Mouse (Mus musculus): ENCODE measurements around the gene Serpinb12. TPM values are rescaled to one million over a fixed set of nuclear protein-coding genes. Genes with fewer than 3 reads are reported as not detected.
"Not testable (repeated sequence)": the region's sequence is repeated elsewhere in the genome, so short reads cannot be mapped to it uniquely, and the experiment has no call there.

The Serpinb12 gene
- polyA plus RNA-seq (2015; fragmentation: Nextera tagmentation; extraction: Ambion mirVana) = 0.48 and 1.3 TPM in 2 replicates

GRCm38 (mm10) chr1:106934265-106934664 is at the start of gene Serpinb12:
Serpinb12 (plus strand) TSS chr1:106934449.
- ATAC-seq (ENCODE audit: insufficient number of reproducible peaks, insufficient read depth, low FRiP score, low TSS enrichment, low read depth) = no peak
- no peak within 1 kb of the TSS for H3K27ac ChIP-seq

GRCm38 (mm10) chr1:106895142-106895541 is 39.1 kb upstream of the Serpinb12 start:
- H3K27ac ChIP-seq; H3K4me2 ChIP-seq; H3K36me3 ChIP-seq; H3K9ac ChIP-seq; H3K9me3 ChIP-seq; H3K4me1 ChIP-seq; ATAC-seq (ENCODE audit: insufficient number of reproducible peaks, insufficient read depth, low FRiP score, low TSS enrichment, low read depth); H3K4me3 ChIP-seq; H3K27me3 ChIP-seq: not testable (repeated sequence)

More at GRCm38 (mm10) chr1:106934265-106934664, at the start of gene Serpinb12:
- no peak within 1 kb of the TSS for H3K4me2 ChIP-seq
- H3K9me3 ChIP-seq = 0 out of 2 replicates have a peak, but pooled peaks cover 2% of the 10 kb centered on the region
- no peak within 1 kb of the TSS for H3K4me3 ChIP-seq
- H3K36me3 ChIP-seq = no peaks in the 10 kb centered on the region
- no peak within 1 kb of the TSS for H3K9ac ChIP-seq
- H3K4me1 ChIP-seq = peaks cover 4% of the 10 kb centered on the region; the same call in 1 of the 2 replicates
- WGBS = 81% methylated on average over 6 of the region's 6 CpGs
- no peaks in the 10 kb centered on the region for H3K27me3 ChIP-seq

- Histone ChIP-seq H3K4me1 (no peaks in the 10 kb centered on the region), H3K9me3 (no peaks in the 10 kb centered on the region), H3K4me3 (no peak overlapping the region), H3K36me3 (no peaks in the 10 kb centered on the region), H3K27ac (no peak overlapping the region), H3K4me2 (no peak overlapping the region), H3K9ac (no peak overlapping the region), H3K27me3 (no peaks in the 10 kb centered on the region)
- ATAC-seq (ENCODE audit: insufficient number of reproducible peaks, insufficient read depth, low FRiP score, low TSS enrichment, low read depth) = no peak
- 33% methylated on average over 4 of the region's 4 CpGs for WGBS
These were observed 32.8 kb upstream of the Serpinb12 start for GRCm38 (mm10) chr1:106901406-106901805.

GRCm38 (mm10) chr1:106931954-106932353 is 2.3 kb upstream of the Serpinb12 start:
- WGBS = 80% methylated on average over 4 of the region's 4 CpGs
- Histone ChIP-seq H3K4me2 (no peak overlapping the region), H3K4me1 (peaks cover 4% of the 10 kb centered on the region; the same call in 1 of the 2 replicates), H3K9ac (no peak overlapping the region), H3K27me3 (no peaks in the 10 kb centered on the region), H3K27ac (no peak overlapping the region), H3K4me3 (no peak overlapping the region), H3K9me3 (0 out of 2 replicates have a peak, but pooled peaks cover 2% of the 10 kb centered on the region), H3K36me3 (no peaks in the 10 kb centered on the region)
- no peak for ATAC-seq (ENCODE audit: insufficient number of reproducible peaks, insufficient read depth, low FRiP score, low TSS enrichment, low read depth)

- ATAC-seq (ENCODE audit: insufficient number of reproducible peaks, insufficient read depth, low FRiP score, low TSS enrichment, low read depth) = no peak
- H3K4me2 ChIP-seq = no peak overlapping the region
- H3K9me3 ChIP-seq = 0 out of 2 replicates have a peak, but pooled peaks cover 2% of the 10 kb centered on the region
- H3K27me3 ChIP-seq = no peaks in the 10 kb centered on the region
- H3K27ac ChIP-seq = no peak overlapping the region
- H3K4me3 ChIP-seq = no peak overlapping the region
- peaks cover 4% of the 10 kb centered on the region; the same call in 1 of the 2 replicates for H3K4me1 ChIP-seq
- H3K36me3 ChIP-seq = no peaks in the 10 kb centered on the region
- H3K9ac ChIP-seq = no peak overlapping the region
These were observed 591 bp upstream of the Serpinb12 start for GRCm38 (mm10) chr1:106933658-106934057.

- H3K27me3 ChIP-seq = no peaks in the 10 kb centered on the region
- H3K4me3 ChIP-seq = no peak overlapping the region
- no peaks in the 10 kb centered on the region for H3K36me3 ChIP-seq
- no peaks in the 10 kb centered on the region for H3K4me1 ChIP-seq
- no peak overlapping the region for H3K9ac ChIP-seq
- ATAC-seq (ENCODE audit: insufficient number of reproducible peaks, insufficient read depth, low FRiP score, low TSS enrichment, low read depth) = no peak
- no peak overlapping the region for H3K27ac ChIP-seq
- 77% methylated on average over 1 of the region's 1 CpGs for WGBS
- no peaks in the 10 kb centered on the region for H3K9me3 ChIP-seq
- no peak overlapping the region for H3K4me2 ChIP-seq
These were observed 13.0 kb downstream of the Serpinb12 start for GRCm38 (mm10) chr1:106947217-106947616.

GRCm38 (mm10) chr1:106959981-106960380 is 25.7 kb downstream of the Serpinb12 start:
- H3K4me3 ChIP-seq = no peak overlapping the region
- ATAC-seq (ENCODE audit: insufficient number of reproducible peaks, insufficient read depth, low FRiP score, low TSS enrichment, low read depth) = no peak
- no peaks in the 10 kb centered on the region for H3K9me3 ChIP-seq
- no peaks in the 10 kb centered on the region for H3K36me3 ChIP-seq
- no peak overlapping the region for H3K9ac ChIP-seq
- no peak overlapping the region for H3K4me2 ChIP-seq
- no peak overlapping the region for H3K27ac ChIP-seq
- no peaks in the 10 kb centered on the region for H3K4me1 ChIP-seq
- no peaks in the 10 kb centered on the region for H3K27me3 ChIP-seq
- WGBS = 60% methylated on average over 3 of the region's 3 CpGs

GRCm38 (mm10) chr1:106961023-106961422 is 26.8 kb downstream of the Serpinb12 start:
- Histone ChIP-seq H3K9me3 (no peaks in the 10 kb centered on the region), H3K27ac (no peak overlapping the region), H3K9ac (no peak overlapping the region), H3K4me1 (no peaks in the 10 kb centered on the region), H3K27me3 (no peaks in the 10 kb centered on the region), H3K4me3 (no peak overlapping the region), H3K36me3 (no peaks in the 10 kb centered on the region), H3K4me2 (no peak overlapping the region)
- ATAC-seq (ENCODE audit: insufficient number of reproducible peaks, insufficient read depth, low FRiP score, low TSS enrichment, low read depth) = no peak
- WGBS = 41% methylated on average over 3 of the region's 3 CpGs

GRCm38 (mm10) chr1:106980684-106981083 is 46.4 kb downstream of the Serpinb12 start, which contains the start of gene Serpinb13:
Serpinb13 (plus strand) TSS chr1:106980984.
- Histone ChIP-seq H3K4me3 (no peak within 1 kb of the TSS), H3K9me3 (no peaks in the 10 kb centered on the region), H3K36me3 (no peaks in the 10 kb centered on the region), H3K9ac (no peak within 1 kb of the TSS), H3K4me1 (no peaks in the 10 kb centered on the region), H3K27ac (no peak within 1 kb of the TSS), H3K4me2 (no peak within 1 kb of the TSS), H3K27me3 (no peaks in the 10 kb centered on the region)
- no peak for ATAC-seq (ENCODE audit: insufficient number of reproducible peaks, insufficient read depth, low FRiP score, low TSS enrichment, low read depth)

GRCm38 (mm10) chr1:106983092-106983491 is 48.8 kb downstream of the Serpinb12 start:
- H3K4me2 ChIP-seq = no peak overlapping the region
- H3K4me3 ChIP-seq = no peak overlapping the region
- H3K36me3 ChIP-seq = no peaks in the 10 kb centered on the region
- ATAC-seq (ENCODE audit: insufficient number of reproducible peaks, insufficient read depth, low FRiP score, low TSS enrichment, low read depth) = no peak
- H3K9me3 ChIP-seq = no peaks in the 10 kb centered on the region
- H3K27ac ChIP-seq = no peak overlapping the region
- no peaks in the 10 kb centered on the region for H3K27me3 ChIP-seq
- no peak overlapping the region for H3K9ac ChIP-seq
- WGBS = 94% methylated on average over 1 of the region's 1 CpGs
- no peaks in the 10 kb centered on the region for H3K4me1 ChIP-seq

GRCm38 (mm10) chr1:106983865-106984264 is 49.6 kb downstream of the Serpinb12 start:
- Histone ChIP-seq H3K27me3 (no peaks in the 10 kb centered on the region), H3K4me1 (no peaks in the 10 kb centered on the region), H3K4me3 (no peak overlapping the region), H3K36me3 (no peaks in the 10 kb centered on the region), H3K27ac (no peak overlapping the region), H3K4me2 (no peak overlapping the region), H3K9ac (no peak overlapping the region), H3K9me3 (no peaks in the 10 kb centered on the region)
- ATAC-seq (ENCODE audit: insufficient number of reproducible peaks, insufficient read depth, low FRiP score, low TSS enrichment, low read depth) = no peak
- 67% methylated on average over 2 of the region's 2 CpGs for WGBS

GRCm38 (mm10) chr1:107000424-107000823 is 66.2 kb downstream of the Serpinb12 start:
- H3K4me1 ChIP-seq = no peaks in the 10 kb centered on the region
- no peak for ATAC-seq (ENCODE audit: insufficient number of reproducible peaks, insufficient read depth, low FRiP score, low TSS enrichment, low read depth)
- H3K9ac ChIP-seq = no peak overlapping the region
- no peak overlapping the region for H3K4me2 ChIP-seq
- H3K27ac ChIP-seq = no peak overlapping the region
- H3K9me3 ChIP-seq = no peaks in the 10 kb centered on the region
- H3K27me3 ChIP-seq = no peaks in the 10 kb centered on the region
- H3K4me3 ChIP-seq = no peak overlapping the region
- no peaks in the 10 kb centered on the region for H3K36me3 ChIP-seq
- 62% methylated on average over 13 of the region's 13 CpGs for WGBS

Measured in embryonic facial prominence, embryonic 13.5 days (tissue).